Mouse (Mus musculus): ENCODE measurements at regions not wholly inside any gene's neighbourhood (a gene's known extent, or its start where the extent isn't known, plus 50 kb on each side); places are given as distances from the start of the nearest gene placed in this dataset.

DNA sequence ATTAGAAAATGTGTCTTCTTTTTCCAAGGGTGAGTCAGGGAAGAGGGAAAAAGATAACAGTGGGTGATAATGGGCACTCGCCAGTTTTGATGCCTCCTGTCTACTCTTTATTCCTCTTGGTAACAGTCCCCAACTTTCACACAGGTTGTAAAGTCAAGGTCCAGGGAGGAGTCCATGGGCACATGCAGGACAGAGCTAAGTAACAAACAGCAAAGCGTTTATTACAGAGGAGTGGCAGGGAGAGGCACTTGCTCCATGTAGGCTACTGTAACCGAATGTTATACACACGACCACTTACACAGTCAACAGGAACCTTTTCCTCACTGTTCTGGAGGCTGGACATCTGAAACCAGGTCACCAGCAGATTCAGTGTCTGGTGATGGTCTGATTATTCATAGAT, 56.7 kb upstream of the Rapgef5 start:
- DNase-seq (ENCODE audit: low spot score in 2 of 2), result no peak
- intact Hi-C loops (cut with DNase I), result no loop called here

DNA sequence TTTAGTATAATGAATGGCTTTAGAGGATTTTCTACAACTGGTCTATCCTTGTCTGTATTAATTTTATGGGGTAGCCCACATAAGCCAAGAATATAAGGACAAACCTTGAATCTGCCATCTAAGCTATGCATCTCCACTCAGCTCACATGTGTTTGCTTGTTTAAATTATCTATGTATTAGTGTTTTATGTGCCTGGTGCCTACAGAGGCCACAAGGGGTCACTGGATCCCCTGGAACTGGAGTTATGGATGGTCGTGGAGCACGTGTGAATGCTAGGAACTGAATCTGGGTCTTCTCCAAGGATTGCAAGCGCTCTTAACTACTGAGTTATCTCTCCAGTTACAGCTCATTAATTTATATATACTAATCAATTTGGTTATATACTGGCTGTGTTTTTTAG, 51.1 kb upstream of the Rapgef5 start:
- DNase-seq (ENCODE audit: low spot score in 2 of 2), result no peak
- intact Hi-C loops (cut with DNase I), result no loop called here

DNA sequence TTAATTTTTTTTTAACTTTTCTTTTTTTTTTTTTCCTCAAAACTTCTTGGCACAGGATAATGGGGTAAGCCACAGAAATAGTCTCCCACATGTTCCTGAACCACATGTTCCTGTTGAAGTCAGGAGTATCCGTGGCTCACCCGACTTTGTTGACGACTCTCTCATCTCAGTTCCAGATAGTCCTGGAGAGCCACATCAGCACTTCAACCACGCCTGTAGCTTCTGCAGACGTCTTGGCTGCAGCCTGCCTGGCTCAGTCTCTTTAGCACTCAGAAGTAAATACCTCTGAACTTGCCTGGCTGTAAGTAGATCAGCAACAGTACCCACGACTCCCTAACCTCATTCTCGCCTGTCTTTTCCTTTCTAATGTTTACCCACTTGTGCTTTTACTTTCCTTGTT, 50.3 kb upstream of the Rapgef5 start:
- no peak for DNase-seq (ENCODE audit: low spot score in 2 of 2)

More for the DNA sequence above, 50.3 kb upstream of the Rapgef5 start:
- intact Hi-C loops (cut with DNase I), result no loop called here

Measured in left cerebral cortex, postnatal 36 days (tissue).